Mouse (Mus musculus) retina, postnatal 7 days (tissue): Measurements from ENCODE around the gene Galp.
"Not testable (repeated sequence)": the region's sequence is repeated elsewhere in the genome, so short reads cannot be mapped to it uniquely, and the experiment has no call there.

Experiments used
- DNase-seq: peaks from one replicate; pipeline ENCODE4 v3.0.0-alpha.2; 2012; ENCODE audit warnings: low read depth, low spot score

Galp gene

GRCm38 (mm10) chr7:6257386-6257785, 60.5 kb downstream of the Galp start:
- DNase-seq: no peak

DNA sequence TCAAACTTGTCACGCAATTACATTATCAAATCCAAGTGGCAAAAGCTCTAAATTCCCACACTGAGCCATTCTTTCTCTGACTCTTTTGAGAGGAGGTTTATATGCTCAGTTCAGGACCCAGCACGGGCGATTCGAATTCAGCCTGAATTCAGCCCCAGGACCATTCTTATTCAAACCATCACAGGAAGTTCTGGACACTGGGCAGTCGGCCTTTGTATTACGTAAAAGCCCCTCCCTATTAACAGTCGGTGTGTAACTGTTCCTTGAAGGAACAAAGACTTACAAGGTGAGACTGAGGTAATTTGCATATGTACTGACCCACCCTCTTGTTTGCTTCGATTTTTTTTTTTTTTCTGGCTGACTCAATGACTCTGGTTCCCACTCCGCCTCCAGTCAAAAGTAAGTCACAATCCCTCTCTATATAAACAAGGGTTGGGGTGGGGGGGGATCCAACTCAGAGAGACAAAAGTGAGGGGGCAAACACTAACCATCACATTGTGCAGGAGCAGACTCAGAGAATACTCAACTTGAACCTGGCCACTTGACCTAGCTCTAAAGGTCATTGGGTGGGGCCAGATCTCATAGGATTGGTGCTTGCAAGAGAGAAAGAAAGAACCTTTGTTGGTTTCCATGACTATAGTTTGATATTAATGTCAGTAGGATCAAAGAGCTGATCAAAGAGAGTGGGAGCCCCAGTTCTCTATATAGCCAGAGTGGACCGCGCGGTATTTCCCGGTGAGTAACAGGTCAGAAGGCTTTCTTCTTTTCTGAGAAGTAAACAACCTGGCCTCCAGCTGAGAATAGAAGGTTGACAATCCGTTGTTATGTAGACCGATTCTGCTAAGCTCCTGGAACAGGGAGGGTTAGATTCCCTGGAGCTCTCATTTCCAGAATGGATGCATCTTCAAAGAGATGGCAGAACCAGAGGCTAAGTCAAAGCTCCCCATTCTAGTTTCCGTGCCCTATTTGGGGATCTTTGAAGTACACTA, 61.6 kb downstream of the Galp start:
- no peak for DNase-seq

DNA sequence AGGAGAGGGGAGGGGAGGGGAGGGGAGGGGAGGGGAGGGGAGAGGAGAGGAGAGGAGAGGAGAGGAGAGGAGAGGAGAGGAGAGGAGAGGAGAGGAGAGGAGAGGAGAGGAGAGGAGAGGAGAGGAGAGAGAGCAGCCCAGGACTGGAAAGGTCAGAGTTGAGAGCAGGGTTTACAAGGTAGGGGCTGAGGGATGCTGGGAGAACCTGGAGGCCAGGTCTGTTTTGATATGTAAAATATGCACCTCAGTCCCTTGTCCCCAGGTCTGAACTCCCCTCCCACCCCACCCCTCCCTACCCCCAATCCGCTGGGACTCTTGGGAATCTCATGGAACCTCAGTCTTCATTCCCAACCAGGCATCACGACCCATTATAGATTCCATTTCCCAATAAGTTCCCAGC, 63.1 kb downstream of the Galp start:
- DNase-seq: not testable (repeated sequence)

- no peak for DNase-seq
Observed at GRCm38 (mm10) chr7:6262120-6262519, 65.2 kb downstream of the Galp start.

DNA sequence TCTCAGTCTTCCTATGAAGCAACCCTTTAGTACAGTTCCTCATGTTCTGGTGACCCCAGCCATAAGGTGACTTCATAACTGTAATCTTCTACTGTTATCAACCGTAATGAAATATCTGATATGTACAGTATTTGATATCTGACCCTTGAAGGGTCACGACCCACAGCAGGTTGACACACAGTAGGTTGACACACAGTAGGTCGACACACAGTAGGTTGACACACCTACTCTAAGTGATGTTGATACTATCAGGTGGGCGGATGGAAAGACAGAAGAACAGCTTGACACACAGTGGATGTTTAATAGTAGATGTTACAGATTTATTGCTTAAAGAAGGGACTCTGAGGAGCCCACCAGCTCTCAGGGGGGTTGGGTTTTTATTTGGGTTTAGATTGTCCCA, 66.1 kb downstream of the Galp start:
- no peak for DNase-seq

DNA sequence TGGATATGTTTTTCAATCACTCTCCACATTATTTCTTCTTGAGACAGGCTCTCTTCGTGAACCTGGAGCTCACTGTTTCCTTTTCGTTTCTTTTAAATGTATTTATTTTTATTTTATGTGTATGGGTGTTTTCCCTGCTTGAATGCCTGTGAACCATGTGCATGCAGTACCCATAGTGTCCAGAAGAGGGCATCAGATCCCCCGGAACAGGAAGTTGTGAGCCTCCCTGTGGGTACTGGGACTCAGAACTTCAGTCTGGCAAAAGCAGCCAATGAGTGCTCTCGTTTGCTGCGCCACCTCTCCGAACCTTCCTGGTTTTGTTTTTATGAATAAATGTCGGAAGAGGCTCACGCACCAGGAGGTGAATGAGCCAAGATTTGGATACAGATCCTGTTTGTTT, 68.8 kb downstream of the Galp start:
- DNase-seq: no peak
